Mouse (Mus musculus): Measurements from ENCODE around the gene Lair1. TPM values are rescaled to one million over a fixed set of nuclear protein-coding genes. Genes with fewer than 3 reads are reported as not detected.

Lair1 gene
- polyA plus RNA-seq (2015; fragmentation: Nextera tagmentation; extraction: Ambion mirVana) = 0.95 and 1.0 TPM in 2 replicates

- ATAC-seq (ENCODE audit: insufficient number of reproducible peaks, low FRiP score, low TSS enrichment, low read depth) = no peak
- WGBS = 72% methylated on average over 2 of the region's 2 CpGs
These were observed at the start of gene Lair1 for GRCm38 (mm10) chr7:4063013-4063412. Gene Lair1, minus strand, starts transcription at chr7:4063204.

DNA sequence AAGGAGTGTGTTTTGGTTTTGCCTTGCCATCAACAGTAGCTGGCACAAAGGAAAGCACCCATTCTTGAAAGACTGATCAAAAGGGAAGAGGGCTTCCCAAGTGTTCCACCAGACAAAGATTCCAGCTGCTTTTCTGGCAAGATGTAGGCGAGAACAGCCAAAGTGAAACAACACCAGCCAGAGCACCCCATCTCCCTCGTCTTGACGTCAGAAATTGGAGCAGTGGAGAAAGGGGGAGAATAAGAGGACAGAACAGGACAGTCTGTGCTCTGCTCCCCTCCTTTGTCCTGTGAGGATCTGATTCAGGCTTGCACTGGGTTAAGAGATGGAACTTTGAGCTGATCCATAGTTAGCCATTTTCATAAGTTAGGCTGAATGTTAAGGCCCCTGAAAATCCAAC is 48.8 kb upstream of the Lair1 start:
- H3K9me3 ChIP-seq (replicated peaks) = no peaks in the 10 kb centered on the region
- no peak overlapping the region for H3K4me3 ChIP-seq (replicated peaks)
- ATAC-seq (ENCODE audit: insufficient number of reproducible peaks, low FRiP score, low TSS enrichment, low read depth) = no peak
- H3K9ac ChIP-seq = no peak overlapping the region
- H3K4me1 ChIP-seq = no peaks in the 10 kb centered on the region
- H3K36me3 ChIP-seq = no peaks in the 10 kb centered on the region
- whole genome bisulfite sequencing = 52% methylated on average over 3 of the region's 3 CpGs
- no peaks in the 10 kb centered on the region for H3K27me3 ChIP-seq
- H3K27ac ChIP-seq (replicated peaks) = no peak overlapping the region
- H3K4me2 ChIP-seq (replicated peaks) = no peak overlapping the region

More at GRCm38 (mm10) chr7:4063013-4063412, at the start of gene Lair1:
- H3K27me3 ChIP-seq = no peaks in the 10 kb centered on the region
- no peak within 1 kb of the TSS for H3K4me2 ChIP-seq (replicated peaks)
- no peak within 1 kb of the TSS for H3K9ac ChIP-seq
- H3K9me3 ChIP-seq (replicated peaks) = no peaks in the 10 kb centered on the region
- H3K36me3 ChIP-seq = no peaks in the 10 kb centered on the region
- no peak within 1 kb of the TSS for H3K4me3 ChIP-seq (replicated peaks)
- no peaks in the 10 kb centered on the region for H3K4me1 ChIP-seq
- no peak within 1 kb of the TSS for H3K27ac ChIP-seq (replicated peaks)

GRCm38 (mm10) chr7:4103411-4103810 is 40.4 kb upstream of the Lair1 start:
- Histone ChIP-seq H3K9me3 (replicated peaks) (no peaks in the 10 kb centered on the region), H3K9ac (no peak overlapping the region), H3K4me3 (replicated peaks) (no peak overlapping the region), H3K27ac (replicated peaks) (no peak overlapping the region), H3K27me3 (no peaks in the 10 kb centered on the region), H3K4me2 (replicated peaks) (no peak overlapping the region), H3K4me1 (no peaks in the 10 kb centered on the region), H3K36me3 (no peaks in the 10 kb centered on the region)
- 15% methylated on average over 4 of the region's 4 CpGs for WGBS
- no peak for ATAC-seq (ENCODE audit: insufficient number of reproducible peaks, low FRiP score, low TSS enrichment, low read depth)

DNA sequence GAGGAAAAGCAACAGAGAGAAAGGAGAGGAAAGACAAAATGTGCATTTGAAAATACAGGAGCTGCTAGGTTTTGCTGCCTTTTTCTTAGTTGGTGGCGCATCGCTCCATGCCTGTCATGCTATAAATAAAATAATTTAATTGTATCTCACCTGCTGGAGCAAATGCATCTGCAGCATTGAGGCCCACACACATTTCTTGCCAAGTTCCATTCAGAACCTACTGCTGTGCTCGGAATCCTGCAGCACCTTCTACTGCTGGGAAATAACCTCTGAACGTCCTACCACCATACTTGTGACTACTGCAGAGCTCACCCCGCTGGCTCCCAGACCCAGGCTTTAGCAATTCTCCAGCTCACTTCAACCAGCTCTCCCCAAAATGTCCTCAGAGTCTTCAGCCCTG is 38.1 kb upstream of the Lair1 start:
- WGBS = 73% methylated on average over 5 of the region's 5 CpGs
- ATAC-seq (ENCODE audit: insufficient number of reproducible peaks, low FRiP score, low TSS enrichment, low read depth) = no peak
- Histone ChIP-seq H3K36me3 (no peaks in the 10 kb centered on the region), H3K27ac (replicated peaks) (no peak overlapping the region), H3K27me3 (no peaks in the 10 kb centered on the region), H3K4me2 (replicated peaks) (no peak overlapping the region), H3K9me3 (replicated peaks) (no peaks in the 10 kb centered on the region), H3K4me3 (replicated peaks) (no peak overlapping the region), H3K9ac (no peak overlapping the region), H3K4me1 (no peaks in the 10 kb centered on the region)

- ATAC-seq (ENCODE audit: insufficient number of reproducible peaks, low FRiP score, low TSS enrichment, low read depth) = no peak
- Histone ChIP-seq H3K9me3 (replicated peaks) (no peaks in the 10 kb centered on the region), H3K27ac (replicated peaks) (no peak overlapping the region), H3K36me3 (no peaks in the 10 kb centered on the region), H3K9ac (no peak overlapping the region), H3K4me2 (replicated peaks) (no peak overlapping the region), H3K27me3 (no peaks in the 10 kb centered on the region), H3K4me3 (replicated peaks) (no peak overlapping the region), H3K4me1 (no peaks in the 10 kb centered on the region)
- WGBS = 80% methylated on average over 2 of the region's 2 CpGs
These were observed 35.8 kb upstream of the Lair1 start for GRCm38 (mm10) chr7:4098832-4099231.

DNA sequence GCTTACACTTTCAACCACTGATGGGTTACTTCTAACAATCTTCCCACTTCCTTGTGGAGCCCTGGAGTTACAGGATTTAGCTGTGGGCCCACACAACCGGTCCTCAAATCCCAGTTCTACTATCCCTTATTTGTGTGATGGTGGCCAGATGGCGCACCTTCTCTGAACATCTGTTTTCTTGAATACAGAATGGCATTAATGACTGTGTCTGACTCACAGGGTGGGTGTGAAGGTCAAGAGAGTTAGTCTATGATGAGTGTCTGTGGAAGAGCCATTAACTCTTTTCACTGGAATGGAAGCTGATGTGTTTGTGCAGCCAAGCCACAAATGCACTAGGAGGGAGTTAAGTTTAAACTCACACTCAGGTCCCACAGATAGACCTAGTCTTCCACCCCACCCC is 35.3 kb upstream of the Lair1 start:
- Histone ChIP-seq H3K27ac (replicated peaks) (no peak overlapping the region), H3K36me3 (no peaks in the 10 kb centered on the region), H3K27me3 (no peaks in the 10 kb centered on the region), H3K4me2 (replicated peaks) (no peak overlapping the region), H3K4me3 (replicated peaks) (no peak overlapping the region), H3K9ac (no peak overlapping the region), H3K9me3 (replicated peaks) (no peaks in the 10 kb centered on the region), H3K4me1 (no peaks in the 10 kb centered on the region)
- no peak for ATAC-seq (ENCODE audit: insufficient number of reproducible peaks, low FRiP score, low TSS enrichment, low read depth)
- WGBS = 71% methylated on average over 2 of the region's 2 CpGs

GRCm38 (mm10) chr7:4091170-4091569 is 28.2 kb upstream of the Lair1 start:
- Histone ChIP-seq H3K9ac (no peak overlapping the region), H3K4me3 (replicated peaks) (no peak overlapping the region), H3K4me2 (replicated peaks) (no peak overlapping the region), H3K4me1 (no peaks in the 10 kb centered on the region), H3K27me3 (no peaks in the 10 kb centered on the region), H3K9me3 (replicated peaks) (no peaks in the 10 kb centered on the region), H3K27ac (replicated peaks) (no peak overlapping the region), H3K36me3 (no peaks in the 10 kb centered on the region)
- WGBS = 31% methylated on average over 8 of the region's 8 CpGs
- ATAC-seq (ENCODE audit: insufficient number of reproducible peaks, low FRiP score, low TSS enrichment, low read depth) = no peak

DNA sequence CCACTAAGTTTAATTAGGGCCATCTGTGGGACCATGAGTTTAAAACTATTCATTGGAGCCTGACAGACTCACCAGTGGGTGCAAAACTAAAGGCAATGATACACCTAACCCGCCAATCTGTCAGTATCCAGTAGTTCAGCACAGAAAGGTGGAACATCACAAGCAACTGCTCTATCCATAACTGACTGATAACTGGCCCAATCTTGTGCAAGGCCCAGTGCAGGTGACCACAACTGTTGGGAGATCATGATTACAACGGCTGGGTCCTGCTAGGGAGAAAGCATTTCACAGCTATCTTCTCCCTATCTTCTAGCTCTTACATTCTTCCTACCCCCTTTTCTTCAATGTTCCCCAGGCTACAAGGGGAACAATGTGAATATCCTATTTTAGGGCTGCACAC is 25.7 kb upstream of the Lair1 start:
- no peak for ATAC-seq (ENCODE audit: insufficient number of reproducible peaks, low FRiP score, low TSS enrichment, low read depth)
- Histone ChIP-seq H3K27ac (replicated peaks) (no peak overlapping the region), H3K9me3 (replicated peaks) (no peaks in the 10 kb centered on the region), H3K27me3 (no peaks in the 10 kb centered on the region), H3K4me2 (replicated peaks) (no peak overlapping the region), H3K4me3 (replicated peaks) (no peak overlapping the region), H3K9ac (no peak overlapping the region), H3K36me3 (no peaks in the 10 kb centered on the region), H3K4me1 (no peaks in the 10 kb centered on the region)
- WGBS = 74% methylated on average over 2 of the region's 2 CpGs

DNA sequence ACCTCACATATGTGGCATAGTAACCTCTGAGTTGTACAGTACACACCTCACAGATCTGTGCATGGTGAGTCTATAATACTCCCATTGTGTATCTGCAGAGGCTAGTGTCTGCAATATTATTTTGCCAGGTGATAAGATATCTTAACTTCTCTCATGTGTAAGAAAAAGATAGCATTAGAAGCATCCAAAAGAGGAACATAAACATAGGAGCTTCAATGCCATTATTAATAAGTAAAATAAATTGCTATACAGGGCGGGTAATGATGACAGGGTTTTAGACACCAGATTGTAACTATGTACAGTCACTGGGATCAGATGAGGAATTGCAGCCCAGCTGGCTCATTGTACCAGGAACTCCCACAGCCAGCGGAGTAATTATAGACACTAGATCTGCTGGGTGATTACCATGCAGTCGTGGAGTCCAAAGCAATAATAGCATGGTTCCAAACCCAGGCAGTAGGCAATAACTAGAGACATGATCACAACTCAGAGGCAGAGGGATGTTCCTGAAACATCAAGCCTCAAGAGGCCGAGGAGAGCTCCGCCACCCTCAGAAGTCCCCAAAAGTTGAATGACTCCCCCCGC is 25.0 kb upstream of the Lair1 start:
- Histone ChIP-seq H3K9me3 (replicated peaks) (no peaks in the 10 kb centered on the region), H3K4me3 (replicated peaks) (no peak overlapping the region), H3K4me1 (no peaks in the 10 kb centered on the region), H3K9ac (no peak overlapping the region), H3K36me3 (no peaks in the 10 kb centered on the region), H3K4me2 (replicated peaks) (no peak overlapping the region), H3K27me3 (no peaks in the 10 kb centered on the region), H3K27ac (replicated peaks) (no peak overlapping the region)
- 74% methylated on average over 6 of the region's 6 CpGs for WGBS
- no peak for ATAC-seq (ENCODE audit: insufficient number of reproducible peaks, low FRiP score, low TSS enrichment, low read depth)

- no peak overlapping the region for H3K4me2 ChIP-seq (replicated peaks)
- no peaks in the 10 kb centered on the region for H3K27me3 ChIP-seq
- H3K27ac ChIP-seq (replicated peaks) = no peak overlapping the region
- no peaks in the 10 kb centered on the region for H3K4me1 ChIP-seq
- H3K9ac ChIP-seq = no peak overlapping the region
- WGBS = 60% methylated on average over 4 of the region's 4 CpGs
- no peaks in the 10 kb centered on the region for H3K36me3 ChIP-seq
- ATAC-seq (ENCODE audit: insufficient number of reproducible peaks, low FRiP score, low TSS enrichment, low read depth) = no peak
- no peaks in the 10 kb centered on the region for H3K9me3 ChIP-seq (replicated peaks)
- H3K4me3 ChIP-seq (replicated peaks) = no peak overlapping the region
These were observed 24.4 kb upstream of the Lair1 start for GRCm38 (mm10) chr7:4087238-4087895.

DNA sequence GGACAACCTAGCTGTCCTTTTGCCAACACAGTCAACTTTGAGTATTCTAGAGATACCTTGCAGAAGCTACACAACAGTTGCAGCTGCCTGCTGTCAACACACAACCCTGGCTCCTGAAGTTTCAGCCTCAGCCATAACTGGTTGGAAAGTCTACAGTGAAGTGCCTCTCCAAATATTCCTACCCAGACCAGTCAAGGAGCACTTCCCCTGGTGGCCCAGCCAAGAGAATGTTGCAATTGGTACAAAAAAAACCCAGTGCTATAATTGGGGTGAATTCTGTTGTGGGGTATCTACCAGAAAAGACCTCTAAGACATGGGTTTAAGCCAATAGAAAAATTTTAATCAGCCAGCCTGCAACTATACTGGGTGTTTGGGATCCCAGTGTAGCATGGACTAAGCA is 22.6 kb upstream of the Lair1 start:
- Histone ChIP-seq H3K36me3 (no peaks in the 10 kb centered on the region), H3K9me3 (replicated peaks) (no peaks in the 10 kb centered on the region), H3K4me2 (replicated peaks) (no peak overlapping the region), H3K27ac (replicated peaks) (no peak overlapping the region), H3K27me3 (no peaks in the 10 kb centered on the region), H3K4me3 (replicated peaks) (no peak overlapping the region), H3K4me1 (no peaks in the 10 kb centered on the region), H3K9ac (no peak overlapping the region)
- no peak for ATAC-seq (ENCODE audit: insufficient number of reproducible peaks, low FRiP score, low TSS enrichment, low read depth)

DNA sequence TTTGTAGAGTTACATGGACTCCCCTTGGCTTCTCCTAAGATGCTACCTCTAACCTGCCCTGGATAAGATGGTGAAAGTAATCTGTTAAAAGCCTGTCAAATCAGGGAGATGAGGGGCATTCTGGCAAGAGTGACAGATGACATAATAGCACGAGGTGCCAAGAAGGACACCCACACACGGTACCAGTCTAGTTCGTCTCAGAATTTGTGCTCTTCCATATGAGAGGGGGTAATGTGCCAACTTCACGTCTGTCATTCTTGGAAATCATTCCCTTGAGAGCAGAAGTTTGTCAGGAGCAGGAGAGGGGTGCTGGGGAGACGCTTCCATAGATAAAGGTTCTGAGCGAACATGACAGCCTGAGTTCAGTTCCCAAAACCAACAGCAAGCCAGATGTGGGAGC is 21.2 kb upstream of the Lair1 start:
- Histone ChIP-seq H3K36me3 (no peaks in the 10 kb centered on the region), H3K9me3 (replicated peaks) (no peaks in the 10 kb centered on the region), H3K4me3 (replicated peaks) (no peak overlapping the region), H3K4me1 (no peaks in the 10 kb centered on the region), H3K27ac (replicated peaks) (no peak overlapping the region), H3K9ac (no peak overlapping the region), H3K27me3 (no peaks in the 10 kb centered on the region), H3K4me2 (replicated peaks) (no peak overlapping the region)
- no peak for ATAC-seq (ENCODE audit: insufficient number of reproducible peaks, low FRiP score, low TSS enrichment, low read depth)
- 68% methylated on average over 6 of the region's 6 CpGs for WGBS
